Mouse (Mus musculus): Measurements from ENCODE around the gene B4galnt4. TPM values are rescaled to one million over a fixed set of nuclear protein-coding genes. Genes with fewer than 3 reads are reported as not detected.

Gene B4galnt4
- polyA plus RNA-seq, 1 experiment: 15.8 TPM

- H3K36me3 ChIP-seq (ENCODE audit: control insufficient read depth, insufficient read depth, low read length): no peaks in the 10 kb centered on the region; the same call in 1 of the 2 replicates
- peaks cover 31% of the 10 kb centered on the region for H3K4me1 ChIP-seq (ENCODE audit: control insufficient read depth, insufficient read depth, insufficient read length, low read length)
- no peak overlapping the region; the same call in 1 of the 2 replicates for H3K27ac ChIP-seq (ENCODE audit: insufficient read depth, low read depth, low read length)
- no peaks in the 10 kb centered on the region for H3K27me3 ChIP-seq (ENCODE audit: control insufficient read depth, insufficient read depth, low read length)
- H3K4me3 ChIP-seq (ENCODE audit: low read depth, low read length): no peak overlapping the region
- TF ChIP-seq POLR2A (IDR thresholded peaks at IDR 0.05; ENCODE audit: low read depth, low read length) (no peak), CTCF (IDR thresholded peaks at IDR 0.05; ENCODE audit: extremely low read depth, insufficient read length, insufficient replicate concordance, low read depth, low read length) (no peak)
- 84% methylated on average over 3 of the region's 3 CpGs for WGBS
Observed at GRCm38 (mm10) chr7:141063353-141063752, 2.4 kb downstream of the B4galnt4 start.

GRCm38 (mm10) chr7:141064175-141064574, 3.3 kb downstream of the B4galnt4 start:
- H3K4me1 ChIP-seq (ENCODE audit: control insufficient read depth, insufficient read depth, insufficient read length, low read length): peaks cover 31% of the 10 kb centered on the region
- H3K27me3 ChIP-seq (ENCODE audit: control insufficient read depth, insufficient read depth, low read length): no peaks in the 10 kb centered on the region
- TF ChIP-seq CTCF (IDR thresholded peaks at IDR 0.05; ENCODE audit: extremely low read depth, insufficient read length, insufficient replicate concordance, low read depth, low read length): no peak
- no peak for TF ChIP-seq POLR2A (IDR thresholded peaks at IDR 0.05; ENCODE audit: low read depth, low read length)
- 25% methylated on average over 7 of the region's 7 CpGs for WGBS
- peak overlapping the region; percentile 87 for H3K27ac ChIP-seq (ENCODE audit: insufficient read depth, low read depth, low read length)
- H3K36me3 ChIP-seq (ENCODE audit: control insufficient read depth, insufficient read depth, low read length): no peaks in the 10 kb centered on the region; the same call in 1 of the 2 replicates
- H3K4me3 ChIP-seq (ENCODE audit: low read depth, low read length): peak overlapping the region; percentile 35

GRCm38 (mm10) chr7:141064576-141064975, 3.7 kb downstream of the B4galnt4 start:
- Histone ChIP-seq H3K27me3 (ENCODE audit: control insufficient read depth, insufficient read depth, low read length) (no peaks in the 10 kb centered on the region), H3K27ac (ENCODE audit: insufficient read depth, low read depth, low read length) (peak overlapping the region; percentile 87), H3K4me1 (ENCODE audit: control insufficient read depth, insufficient read depth, insufficient read length, low read length) (peaks cover 31% of the 10 kb centered on the region), H3K4me3 (ENCODE audit: low read depth, low read length) (peak overlapping the region; percentile 35), H3K36me3 (ENCODE audit: control insufficient read depth, insufficient read depth, low read length) (no peaks in the 10 kb centered on the region; the same call in 1 of the 2 replicates)
- TF ChIP-seq POLR2A (IDR thresholded peaks at IDR 0.05; ENCODE audit: low read depth, low read length) (no peak), CTCF (IDR thresholded peaks at IDR 0.05; ENCODE audit: extremely low read depth, insufficient read length, insufficient replicate concordance, low read depth, low read length) (no peak)
- WGBS: 28% methylated on average over 7 of the region's 7 CpGs

GRCm38 (mm10) chr7:141068351-141068750, 7.4 kb downstream of the B4galnt4 start:
- WGBS: 86% methylated on average over 19 of the region's 19 CpGs
- Histone ChIP-seq H3K4me3 (ENCODE audit: low read depth, low read length) (no peak overlapping the region), H3K27me3 (ENCODE audit: control insufficient read depth, insufficient read depth, low read length) (0 out of 2 replicates have a peak, but pooled peaks cover 2% of the 10 kb centered on the region), H3K36me3 (ENCODE audit: control insufficient read depth, insufficient read depth, low read length) (no peaks in the 10 kb centered on the region; the same call in 1 of the 2 replicates), H3K4me1 (ENCODE audit: control insufficient read depth, insufficient read depth, insufficient read length, low read length) (peaks cover 22% of the 10 kb centered on the region), H3K27ac (ENCODE audit: insufficient read depth, low read depth, low read length) (no peak overlapping the region)
- TF ChIP-seq POLR2A (IDR thresholded peaks at IDR 0.05; ENCODE audit: low read depth, low read length) (no peak), CTCF (IDR thresholded peaks at IDR 0.05; ENCODE audit: extremely low read depth, insufficient read length, insufficient replicate concordance, low read depth, low read length) (no peak)

- H3K4me3 ChIP-seq (ENCODE audit: low read depth, low read length): peak overlapping the region; percentile 66
- 3% methylated on average over 51 of the region's 51 CpGs for WGBS
- no peaks in the 10 kb centered on the region; the same call in 1 of the 2 replicates for H3K36me3 ChIP-seq (ENCODE audit: control insufficient read depth, insufficient read depth, low read length)
- no peak for TF ChIP-seq POLR2A (IDR thresholded peaks at IDR 0.05; ENCODE audit: low read depth, low read length)
- TF ChIP-seq CTCF (IDR thresholded peaks at IDR 0.05; ENCODE audit: extremely low read depth, insufficient read length, insufficient replicate concordance, low read depth, low read length): peak; percentile 80; the same call in 1 of the 2 replicates
- no peak overlapping the region for H3K27ac ChIP-seq (ENCODE audit: insufficient read depth, low read depth, low read length)
- 0 out of 2 replicates have a peak, but pooled peaks cover 2% of the 10 kb centered on the region for H3K27me3 ChIP-seq (ENCODE audit: control insufficient read depth, insufficient read depth, low read length)
- H3K4me1 ChIP-seq (ENCODE audit: control insufficient read depth, insufficient read depth, insufficient read length, low read length): peaks cover 6% of the 10 kb centered on the region
Observed at GRCm38 (mm10) chr7:141070058-141070862, 9.4 kb downstream of the B4galnt4 start.

GRCm38 (mm10) chr7:141072017-141072745, 11.3 kb downstream of the B4galnt4 start:
- H3K27ac ChIP-seq (ENCODE audit: insufficient read depth, low read depth, low read length): peak overlapping the region; percentile 50
- H3K27me3 ChIP-seq (ENCODE audit: control insufficient read depth, insufficient read depth, low read length): 0 out of 2 replicates have a peak, but pooled peaks cover 2% of the 10 kb centered on the region
- peak overlapping the region; percentile 40 for H3K4me3 ChIP-seq (ENCODE audit: low read depth, low read length)
- WGBS: 43% methylated on average over 23 of the region's 23 CpGs
- peaks cover 5% of the 10 kb centered on the region for H3K4me1 ChIP-seq (ENCODE audit: control insufficient read depth, insufficient read depth, insufficient read length, low read length)
- peak; percentile 74; the same call in 1 of the 2 replicates for TF ChIP-seq CTCF (IDR thresholded peaks at IDR 0.05; ENCODE audit: extremely low read depth, insufficient read length, insufficient replicate concordance, low read depth, low read length)
- no peak for TF ChIP-seq POLR2A (IDR thresholded peaks at IDR 0.05; ENCODE audit: low read depth, low read length)
- H3K36me3 ChIP-seq (ENCODE audit: control insufficient read depth, insufficient read depth, low read length): no peaks in the 10 kb centered on the region; the same call in 1 of the 2 replicates

Measured in small intestine, adult 2 months (tissue).